Mouse (Mus musculus): ENCODE results near the gene Lce1d.

DNA sequence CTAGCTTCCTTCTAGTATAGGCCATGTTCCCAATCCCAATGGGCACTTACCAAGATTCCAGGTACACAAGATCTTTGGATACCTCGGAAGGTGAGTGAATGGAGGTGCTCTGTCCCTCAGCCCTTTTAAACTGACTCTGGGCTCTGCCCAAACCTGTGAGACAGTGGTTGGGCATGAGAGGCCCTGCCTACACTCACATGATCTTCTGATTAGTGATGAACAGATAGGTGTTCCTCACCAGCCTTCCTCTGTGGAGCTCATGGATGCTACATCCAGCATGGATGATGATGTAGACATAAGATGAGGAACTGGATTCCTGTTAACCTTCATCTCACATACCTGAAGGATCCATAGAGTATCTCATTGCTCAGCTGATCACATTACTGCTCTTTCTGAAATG, 38.8 kb downstream of the Lce1d start, which contains the start of gene Lce1a1:
- TF ChIP-seq CTCF (IDR thresholded peaks at IDR 0.05; ENCODE audit: control insufficient read depth, insufficient read depth, insufficient read length) (no peak), MAX (IDR thresholded peaks at IDR 0.05) (no peak), MYOD1 (IDR thresholded peaks at IDR 0.05; ENCODE audit: control insufficient read depth, insufficient read length, low read depth) (no peak), FOSL1 (IDR thresholded peaks at IDR 0.05; ENCODE audit: insufficient read depth, low read length, poor library complexity, severe bottlenecking) (no peak), USF1 (IDR thresholded peaks at IDR 0.05; ENCODE audit: low read depth) (no peak), MYOG (IDR thresholded peaks at IDR 0.05; ENCODE audit: control insufficient read depth, extremely low read depth, insufficient read length) (no peak), CEBPB (IDR thresholded peaks at IDR 0.05; ENCODE audit: low read depth) (no peak)

Measured in C2C12 (cell line).